Mouse (Mus musculus) liver, adult 2 months (tissue): ENCODE results near the gene Arfip1.

Source experiments
- CTCF ChIP-seq: fragments of 200-500 bp; IDR thresholded peaks from 2 replicates; pipeline ENCODE4 v1.5.1; 2011; ENCODE audit warnings: low read depth, low read length, control low read depth
- POLR2A ChIP-seq: fragments of 200-500 bp; IDR thresholded peaks from 2 replicates; pipeline ENCODE4 v1.6.1; 2011; ENCODE audit warnings: low read length, control low read depth; ENCODE audit not compliant: insufficient read depth; ENCODE audit errors: extremely low read depth

- TF ChIP-seq CTCF (no peak), POLR2A (no peak)
Observed at GRCm38 (mm10) chr3:84597996-84598734, 15.7 kb upstream of the Arfip1 start.
